Mouse (Mus musculus): Measurements from ENCODE around the gene Erbb2. TPM values are rescaled to one million over a fixed set of nuclear protein-coding genes. Genes with fewer than 3 reads are reported as not detected.

Erbb2 gene
- not detected for polyA plus RNA-seq (2017; shearing (Covaris generic))

GRCm38 (mm10) chr11:98412273-98412796, at the start of gene Erbb2:
TSS of gene Erbb2 (plus strand) at chr11:98412470.

GRCm38 (mm10) chr11:98383261-98384030, 28.8 kb upstream of the Erbb2 start, which contains the start of gene Tcap:
TSS of gene Tcap (plus strand) at chr11:98383811.

GRCm38 (mm10) chr11:98385638-98386585, 26.4 kb upstream of the Erbb2 start, which contains the start of gene Pnmt:
TSS of gene Pnmt (plus strand) at chr11:98386450.

GRCm38 (mm10) chr11:98400161-98400726, 12.0 kb upstream of the Erbb2 start, which contains the start of gene Pgap3:
TSS of gene Pgap3 (minus strand) at chr11:98400490.

GRCm38 (mm10) chr11:98438331-98439158, 26.3 kb downstream of the Erbb2 start, which contains the start of gene Mien1:
TSS of gene Mien1 (minus strand) at chr11:98438991.

GRCm38 (mm10) chr11:98446213-98446561, 33.9 kb downstream of the Erbb2 start, which contains the start of gene Grb7:
TSS of gene Grb7 (plus strand) at chr11:98446394.

Other genes with a start within 250 kb of the Erbb2 start
- gene Med1, start 219.2 kb upstream of the Erbb2 start, polyA plus RNA-seq (2017; shearing (Covaris generic)), result 66.4 TPM
- gene Cdk12, start 209.4 kb upstream of the Erbb2 start, polyA plus RNA-seq (2017; shearing (Covaris generic)), result 16.3 TPM
- not detected for gene Neurod2, start 82.8 kb upstream of the Erbb2 start, polyA plus RNA-seq (2017; shearing (Covaris generic))
- gene Ppp1r1b, start 64.1 kb upstream of the Erbb2 start, polyA plus RNA-seq (2017; shearing (Covaris generic)), result 0.45 TPM
- gene Stard3, start 54.1 kb upstream of the Erbb2 start, polyA plus RNA-seq (2017; shearing (Covaris generic)), result 43.0 TPM
- gene Tcap, start 28.7 kb upstream of the Erbb2 start, polyA plus RNA-seq (2017; shearing (Covaris generic)), result not detected
- not detected for gene Pnmt, start 26.0 kb upstream of the Erbb2 start, polyA plus RNA-seq (2017; shearing (Covaris generic))
- 13.1 TPM for gene Pgap3, start 12.0 kb upstream of the Erbb2 start, polyA plus RNA-seq (2017; shearing (Covaris generic))
- gene Mien1, start 26.5 kb downstream of the Erbb2 start, polyA plus RNA-seq (2017; shearing (Covaris generic)), result 129 TPM
- 72.0 TPM for gene Grb7, start 33.9 kb downstream of the Erbb2 start, polyA plus RNA-seq (2017; shearing (Covaris generic))
- gene Ikzf3, start 133.6 kb downstream of the Erbb2 start, polyA plus RNA-seq (2017; shearing (Covaris generic)), result 129 TPM
- 2.9 TPM for gene Zpbp2, start 138.6 kb downstream of the Erbb2 start, polyA plus RNA-seq (2017; shearing (Covaris generic))
- 45.7 TPM for gene Ormdl3, start 174.9 kb downstream of the Erbb2 start, polyA plus RNA-seq (2017; shearing (Covaris generic))
- not detected for gene Lrrc3c, start 185.8 kb downstream of the Erbb2 start, polyA plus RNA-seq (2017; shearing (Covaris generic))
- gene Gm12355, start 213.2 kb downstream of the Erbb2 start, polyA plus RNA-seq (2017; shearing (Covaris generic)), result 2.6 TPM
- not detected for gene Gsdma3, start 213.9 kb downstream of the Erbb2 start, polyA plus RNA-seq (2017; shearing (Covaris generic))
- 0.93 TPM for gene Gsdma2, start 234.3 kb downstream of the Erbb2 start, polyA plus RNA-seq (2017; shearing (Covaris generic))